Mouse (Mus musculus): ENCODE measurements around the gene Aqp7.
"Not testable (repeated sequence)": the region's sequence is repeated elsewhere in the genome, so short reads cannot be mapped to it uniquely, and the experiment has no call there.

Gene Aqp7

DNA sequence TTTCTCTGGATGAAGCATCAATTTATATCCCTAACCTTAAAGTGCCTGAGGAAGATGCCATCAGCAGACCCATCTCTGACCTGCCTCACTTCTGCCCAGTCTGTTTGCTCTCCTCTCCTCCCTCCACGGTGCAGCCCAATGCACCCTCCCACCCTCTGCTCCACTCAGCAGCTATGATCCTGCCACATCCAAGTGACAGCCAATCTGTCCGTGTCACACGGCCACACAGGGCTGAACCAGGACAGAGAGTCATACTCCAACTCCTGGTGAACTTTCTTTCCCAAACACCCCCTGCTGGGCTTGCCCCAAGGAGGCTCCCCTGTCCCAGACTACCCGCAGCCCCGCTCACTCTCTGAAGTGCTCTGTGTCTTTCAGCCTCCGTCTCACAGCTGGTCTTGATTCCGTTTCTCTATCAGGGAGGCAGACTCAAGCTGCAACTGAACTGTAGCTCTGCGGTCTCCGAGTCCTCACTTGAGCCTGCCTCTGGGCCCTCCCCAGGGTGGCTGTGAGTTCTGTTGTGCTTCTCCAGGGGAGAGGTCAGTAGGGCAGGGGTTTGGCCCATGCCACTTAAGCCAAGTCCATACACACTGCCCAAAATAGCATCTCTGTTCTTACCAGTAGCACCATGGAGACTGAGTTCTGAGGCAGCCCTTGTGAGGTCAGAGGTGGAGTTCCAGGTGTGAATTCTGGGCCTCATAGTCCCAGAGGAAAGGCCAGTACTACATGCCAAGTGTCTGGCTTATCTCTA is at the start of gene Aqp7:
Gene Aqp7 (minus strand): TSS at position 616 of the 748 bp plus-strand sequence.
- no peak for DNase-seq

DNA sequence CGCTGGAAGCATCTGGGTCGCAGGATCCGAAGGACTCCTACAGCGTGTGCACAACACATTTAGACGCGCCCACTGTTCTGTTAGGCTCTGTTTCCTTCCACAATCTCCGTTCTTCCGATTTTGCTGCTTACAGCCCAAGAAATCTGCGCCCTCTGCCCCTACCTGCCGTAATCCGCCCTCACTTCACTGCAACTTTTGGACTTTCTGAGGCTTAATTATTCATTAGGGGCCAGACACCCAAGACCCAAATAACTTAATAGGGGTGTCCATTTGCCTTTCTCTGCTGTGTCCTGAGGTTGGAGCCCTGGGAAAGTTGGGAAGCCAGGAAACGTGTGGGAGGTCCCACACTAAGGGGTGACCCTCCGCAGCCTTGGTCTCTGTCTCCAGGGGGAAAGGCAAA is 49.4 kb upstream of the Aqp7 start:
- DNase-seq = no peak

GRCm38 (mm10) chr4:41096794-41097193 is 48.9 kb upstream of the Aqp7 start:
- DNase-seq = no peak

DNA sequence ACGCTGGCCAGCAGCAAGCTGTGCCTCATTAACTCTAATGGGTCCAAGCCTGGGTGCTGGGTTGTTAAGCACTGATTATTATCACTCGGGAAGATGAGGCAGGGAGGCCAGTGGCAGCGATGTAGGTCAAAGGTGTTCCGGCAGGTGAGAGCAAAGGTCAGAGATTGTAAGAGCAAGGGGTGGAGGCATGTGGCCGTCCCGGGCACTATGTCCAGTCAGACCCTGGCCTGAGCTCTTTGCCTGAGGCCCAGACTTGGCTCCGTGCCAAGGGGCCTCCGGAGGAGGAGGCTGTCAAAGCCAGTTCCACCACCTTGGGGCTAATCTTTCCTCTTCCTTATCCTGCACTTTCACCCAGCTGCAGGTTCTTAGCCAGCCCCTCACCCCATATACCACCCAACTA is 48.2 kb upstream of the Aqp7 start:
- no peak for DNase-seq

DNA sequence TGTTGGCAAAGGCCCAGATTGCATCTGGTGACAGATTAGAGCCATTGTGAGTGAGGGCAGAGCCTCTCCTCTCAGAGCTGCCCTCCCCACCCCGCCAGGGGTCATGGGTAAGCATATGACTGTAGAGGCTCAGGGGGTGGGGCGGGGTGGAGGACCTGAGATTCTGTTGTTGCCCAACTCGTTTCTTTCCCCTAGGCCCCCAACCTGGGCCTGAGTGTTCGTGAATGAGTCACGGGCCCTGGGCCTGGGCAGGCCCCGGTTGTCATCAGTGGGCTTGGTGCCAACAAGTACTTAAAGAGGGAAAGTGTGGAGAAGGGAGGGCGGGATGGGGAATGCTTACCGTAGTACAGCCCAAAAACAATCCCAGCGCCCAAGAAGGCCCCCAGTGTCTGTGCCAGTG is 46.4 kb upstream of the Aqp7 start:
- DNase-seq = no peak

DNA sequence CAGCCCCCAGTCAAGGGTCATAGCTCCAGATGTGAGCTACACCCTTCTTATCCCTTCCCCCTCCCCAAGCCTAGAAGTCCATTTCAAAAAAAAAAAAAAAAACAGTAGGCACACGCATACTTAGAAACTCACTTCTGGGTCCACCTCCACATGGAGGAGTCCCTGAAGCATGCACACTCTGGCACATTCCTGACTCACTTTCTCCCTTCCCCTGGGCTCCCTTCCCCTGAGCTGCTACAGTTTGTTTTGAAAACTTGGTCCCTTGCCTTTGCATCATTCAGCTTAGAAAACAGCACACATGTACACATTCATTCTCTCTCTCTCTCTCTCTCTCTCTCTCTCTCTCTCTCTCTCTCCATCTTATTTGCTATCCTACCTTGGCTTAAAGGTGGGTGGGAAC is 45.0 kb upstream of the Aqp7 start:
- no peak for DNase-seq

- no peak for DNase-seq
These were observed 43.5 kb upstream of the Aqp7 start for GRCm38 (mm10) chr4:41091391-41091790.

DNA sequence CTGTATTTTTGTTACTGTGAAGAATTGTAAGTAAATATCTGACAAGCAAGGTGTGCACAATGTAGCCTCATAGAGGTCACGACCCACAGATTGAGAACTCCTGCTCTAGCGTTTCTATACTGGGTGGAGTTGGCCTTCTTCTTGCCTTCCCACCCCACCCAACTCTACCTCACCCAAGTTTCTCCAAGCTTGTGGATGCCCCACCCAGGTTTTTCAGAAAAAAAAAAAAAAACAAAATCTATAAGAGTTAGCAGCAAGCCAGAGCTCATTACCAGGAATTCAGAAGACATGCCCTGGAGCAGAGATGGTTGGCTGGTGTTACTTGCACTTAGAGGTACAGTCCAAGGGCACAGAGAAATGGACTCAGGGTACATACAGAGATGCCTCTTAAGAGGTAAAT is 41.8 kb upstream of the Aqp7 start:
- DNase-seq = no peak

DNA sequence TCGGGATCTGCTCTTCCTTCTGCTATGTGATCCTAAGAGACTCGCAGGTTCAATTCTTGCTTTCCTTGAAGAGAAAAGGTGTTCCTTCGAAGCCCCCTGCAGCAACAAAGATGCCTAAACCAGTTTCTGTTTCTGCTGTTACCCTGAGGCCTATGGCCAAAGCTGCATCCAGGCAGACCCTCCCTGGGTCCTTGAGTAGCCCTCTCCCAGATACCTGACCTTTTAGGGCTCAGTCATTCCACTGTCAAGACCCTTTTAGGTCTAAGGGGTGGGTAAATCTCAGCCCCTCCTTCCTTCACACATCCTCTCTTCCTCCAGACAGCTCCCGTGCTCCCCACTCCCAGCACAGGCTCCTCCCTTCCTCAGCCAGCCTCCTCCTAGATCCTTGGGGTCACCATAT is 41.2 kb upstream of the Aqp7 start:
- DNase-seq = no peak

GRCm38 (mm10) chr4:41087459-41088298 is 39.7 kb upstream of the Aqp7 start:
- no peak for DNase-seq

- no peak for DNase-seq
These were observed 39.0 kb upstream of the Aqp7 start for GRCm38 (mm10) chr4:41086947-41087346.

- no peak for DNase-seq
These were observed 36.9 kb upstream of the Aqp7 start for GRCm38 (mm10) chr4:41084819-41085218.

- not testable (repeated sequence) for DNase-seq
These were observed 34.9 kb upstream of the Aqp7 start for GRCm38 (mm10) chr4:41082803-41083202.

GRCm38 (mm10) chr4:41081733-41082132 is 33.8 kb upstream of the Aqp7 start:
- DNase-seq = no peak

GRCm38 (mm10) chr4:41078726-41079125 is 30.8 kb upstream of the Aqp7 start:
- no peak for DNase-seq

DNA sequence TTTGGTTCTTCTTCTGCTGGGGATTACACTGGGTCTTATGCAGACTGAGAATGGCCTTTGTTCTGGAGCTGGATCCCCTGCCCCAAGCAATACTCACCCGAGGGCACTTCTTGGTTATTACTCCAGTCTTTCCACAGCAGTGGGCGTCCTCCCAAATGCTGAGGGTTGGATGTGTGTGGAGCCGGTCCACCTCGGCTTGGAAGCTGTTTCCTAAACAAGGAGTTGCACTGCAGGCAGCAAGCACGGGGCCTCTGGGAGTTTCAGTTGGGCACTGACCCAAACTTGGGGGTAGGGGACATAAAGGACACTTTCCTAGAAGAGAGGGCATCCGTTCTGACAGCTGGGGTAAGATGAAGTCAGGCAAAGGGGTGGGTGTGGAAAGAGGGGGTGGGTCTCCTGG is 26.5 kb upstream of the Aqp7 start:
- no peak for DNase-seq

DNA sequence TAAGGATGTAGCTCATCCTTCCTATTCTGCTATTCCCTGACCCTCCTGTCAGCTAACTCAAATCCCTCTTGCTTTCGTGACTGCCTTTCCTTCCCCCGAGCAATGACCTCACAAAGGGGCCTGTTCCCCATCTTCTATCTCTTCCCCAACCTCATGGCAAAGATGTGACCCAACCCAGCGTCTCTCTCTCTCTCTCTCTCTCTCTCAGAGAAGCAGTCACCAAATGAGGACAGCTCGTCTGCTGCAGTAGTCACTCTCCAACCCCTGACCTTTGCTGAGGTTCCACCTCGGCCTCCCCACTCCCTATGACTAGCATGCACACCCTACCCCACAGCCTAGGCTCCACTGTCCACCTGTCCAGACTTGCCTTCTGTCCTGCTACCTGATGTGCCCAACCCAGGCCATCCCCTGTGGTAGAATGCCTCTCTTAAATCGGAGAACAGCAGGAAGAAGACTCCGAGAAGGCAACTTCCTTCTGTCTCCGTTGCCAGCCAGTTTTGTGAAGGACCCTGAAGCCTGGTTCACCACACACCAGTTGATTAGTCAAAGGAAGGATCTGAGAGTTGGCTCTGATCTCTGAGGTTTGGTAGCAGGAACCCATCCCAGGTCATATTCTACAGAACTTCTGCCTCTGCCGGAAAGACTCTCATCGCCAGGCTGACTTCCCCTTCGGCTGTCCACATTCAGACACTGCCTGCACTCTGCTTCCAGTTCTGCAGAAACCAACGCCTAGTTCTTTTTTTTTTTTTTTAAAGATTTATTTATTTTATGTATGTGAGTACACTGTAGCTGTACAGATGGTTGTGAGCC is 25.3 kb upstream of the Aqp7 start:
- DNase-seq = no peak

GRCm38 (mm10) chr4:41071500-41072429 is 23.8 kb upstream of the Aqp7 start:
- peak; percentile 28 for DNase-seq

DNA sequence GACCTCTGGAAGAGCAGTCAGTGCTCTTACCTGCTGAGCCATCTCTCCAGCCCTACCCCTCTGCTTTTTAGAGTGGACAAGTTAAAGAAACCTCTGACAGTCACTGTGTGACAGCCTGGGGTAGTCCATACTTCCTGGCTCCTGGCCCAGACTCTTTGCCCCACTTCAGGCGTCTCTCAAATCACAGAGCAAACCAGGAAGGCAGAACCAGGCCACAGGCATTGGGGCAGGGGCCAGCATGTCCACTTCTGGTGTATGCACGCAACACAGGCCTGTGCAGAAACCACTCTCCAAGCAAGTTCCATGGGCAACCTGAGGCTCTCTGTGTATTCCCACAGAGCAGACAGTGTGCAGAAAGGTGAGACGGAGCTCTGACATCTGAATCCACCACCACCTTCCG is 17.3 kb upstream of the Aqp7 start:
- no peak for DNase-seq

- DNase-seq = no peak
These were observed 16.1 kb upstream of the Aqp7 start for GRCm38 (mm10) chr4:41063894-41064673.

GRCm38 (mm10) chr4:41063351-41063750 is 15.4 kb upstream of the Aqp7 start:
- DNase-seq = no peak

Measured in cerebellum, adult 9-10 months (tissue).